Mouse (Mus musculus): ENCODE data around the gene Gm21970.

DNA sequence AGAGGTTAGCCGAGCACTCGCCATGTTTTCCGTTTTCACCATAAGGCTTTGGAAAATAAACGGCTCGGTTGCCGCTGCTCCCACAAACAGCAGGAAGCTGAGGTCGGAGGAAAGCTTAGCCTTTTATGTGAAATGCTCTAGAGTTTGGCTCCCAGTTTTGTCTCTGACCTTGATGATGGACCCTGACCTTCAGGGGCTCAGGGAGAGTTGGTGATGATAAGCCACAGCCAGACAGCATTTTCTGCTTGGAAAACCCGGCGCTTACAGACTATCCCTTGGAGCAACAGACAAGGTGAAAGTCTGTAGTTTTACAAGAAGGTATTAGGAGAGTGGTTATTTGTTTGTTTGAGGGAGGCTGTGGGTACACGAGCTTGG, 34.0 kb upstream of the Gm21970 start:
- TF ChIP-seq GATA1 (IDR thresholded peaks at IDR 0.05; ENCODE audit: borderline replicate concordance, low read length) = no peak
- no peak for TF ChIP-seq FLI1 (IDR thresholded peaks at IDR 0.05; ENCODE audit: low read length)

Measured in megakaryocyte, embryonic 14.5 days (primary cell).